Comparison of ENCODE assay signal across 9 mouse cellular contexts in the genomic region with DNA sequence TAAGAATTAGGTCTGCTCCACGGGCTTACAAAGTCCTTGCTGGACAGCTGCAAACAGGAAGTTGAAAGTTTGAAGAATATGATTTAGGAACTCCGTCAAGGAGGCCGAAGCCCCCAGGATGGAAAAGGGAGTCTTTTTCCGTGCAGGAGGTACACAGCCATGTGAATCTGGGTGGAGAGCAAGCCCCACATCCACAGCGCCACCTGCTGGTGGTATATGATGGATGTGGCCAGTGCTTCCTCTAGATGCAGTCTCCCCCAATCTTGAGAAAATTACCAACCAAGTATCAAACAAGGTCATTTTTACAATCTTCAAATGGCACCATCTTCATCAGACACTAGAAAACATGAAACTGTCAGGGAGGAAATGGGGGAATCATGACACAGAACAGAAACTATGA. TPM values are rescaled to one million over a fixed set of nuclear protein-coding genes. Genes with fewer than 3 reads are reported as not detected.
DNase-seq lines count a peak whose midpoint lies in the region; ATAC-seq and TF ChIP-seq lines count a peak whose summit lies in the region.
"Had no signal": no experiment of that assay in that cellular context is flagged by ENCODE, and none has a peak within 500 bp of the region (broad histone marks: within the 10 kb centered on the region; RNA-seq: fewer than 3 reads in every experiment).

No protein-coding gene starts in this region.

- H3K27me3 ChIP-seq in forebrain, postnatal 0 days (ENCODE audit: insufficient read depth, low read length): no peaks in the 10 kb centered on the region
- no peaks in the 10 kb centered on the region for H3K27me3 ChIP-seq in forebrain, embryonic 12.5 days
- H3K27me3 ChIP-seq in neural tube, embryonic 15.5 days (replicated peaks): no peaks in the 10 kb centered on the region
- H3K27me3 ChIP-seq: neural tube, embryonic 12.5 days had no signal

- ATAC-seq in forebrain, postnatal 0 days: 0 out of 2 replicates have a peak, but pooled peaks have one; percentile 23
- no peak for ATAC-seq in forebrain, embryonic 12.5 days (ENCODE audit: low FRiP score)
- no peak for ATAC-seq in neural tube, embryonic 15.5 days (ENCODE audit: low FRiP score)
- ATAC-seq in megakaryocyte, adult 5-6 weeks (ENCODE audit: poor library complexity, severe bottlenecking): peak; percentile 53; the same call in 1 of the 2 replicates

- no peak overlapping the region for H3K27ac ChIP-seq in forebrain, postnatal 0 days (ENCODE audit: low read depth, low read length)
- no peak overlapping the region for H3K27ac ChIP-seq in forebrain, embryonic 12.5 days
- H3K27ac ChIP-seq in neural tube, embryonic 15.5 days (replicated peaks): no peak overlapping the region
- H3K27ac ChIP-seq: neural tube, embryonic 12.5 days had no signal

- 50% methylated on average over 5 of the region's 5 CpGs for WGBS in forebrain, postnatal 0 days
- 68% methylated on average over 5 of the region's 5 CpGs for WGBS in forebrain, embryonic 12.5 days
- 65% methylated on average over 5 of the region's 5 CpGs for WGBS in neural tube, embryonic 15.5 days

- no peaks in the 10 kb centered on the region for H3K9me3 ChIP-seq in forebrain, postnatal 0 days (ENCODE audit: low read length)
- no peaks in the 10 kb centered on the region for H3K9me3 ChIP-seq in forebrain, embryonic 12.5 days
- H3K9me3 ChIP-seq in neural tube, embryonic 15.5 days (replicated peaks): no peaks in the 10 kb centered on the region
- H3K9me3 ChIP-seq: neural tube, embryonic 12.5 days had no signal

- no peak overlapping the region for H3K4me3 ChIP-seq in forebrain, postnatal 0 days (ENCODE audit: low read depth, low read length)
- no peak overlapping the region for H3K4me3 ChIP-seq in forebrain, embryonic 12.5 days (replicated peaks)
- H3K4me3 ChIP-seq in neural tube, embryonic 15.5 days (replicated peaks): no peak overlapping the region
- H3K4me3 ChIP-seq: neural tube, embryonic 12.5 days had no signal

- peak; percentile 88 for TF ChIP-seq CTCF in forebrain, postnatal 0 days (IDR thresholded peaks at IDR 0.05; ENCODE audit: low read depth)

- H3K4me1 ChIP-seq in forebrain, postnatal 0 days (ENCODE audit: insufficient read depth): no peaks in the 10 kb centered on the region
- H3K4me1 ChIP-seq in forebrain, embryonic 12.5 days: peaks cover 24% of the 10 kb centered on the region
- peaks cover 11% of the 10 kb centered on the region for H3K4me1 ChIP-seq in neural tube, embryonic 15.5 days

- no peak overlapping the region for H3K4me2 ChIP-seq in forebrain, postnatal 0 days (ENCODE audit: low read depth)
- H3K4me2 ChIP-seq in forebrain, embryonic 12.5 days: no peak overlapping the region
- H3K4me2 ChIP-seq in neural tube, embryonic 15.5 days: no peak overlapping the region
- H3K4me2 ChIP-seq: neural tube, embryonic 12.5 days had no signal

- peak; percentile 71 for DNase-seq in forebrain, postnatal 0 days
- peak; percentile 56 for DNase-seq in neural tube, embryonic 10.5 days (ENCODE audit: extremely low spot score, low spot score)
- DNase-seq in brain, adult 2 months (ENCODE audit: low read depth, low spot score): peak; percentile 82
- DNase-seq in gastrocnemius, postnatal 10 days: peak; percentile 80
- DNase-seq in thymus, postnatal 25 days: peak; percentile 75

- H3K36me3 ChIP-seq in forebrain, postnatal 0 days (ENCODE audit: insufficient read depth): peaks cover 14% of the 10 kb centered on the region
- H3K36me3 ChIP-seq in forebrain, embryonic 12.5 days (replicated peaks): peaks cover 87% of the 10 kb centered on the region
- peaks cover 23% of the 10 kb centered on the region for H3K36me3 ChIP-seq in neural tube, embryonic 15.5 days

- no peak overlapping the region for H3K9ac ChIP-seq in forebrain, postnatal 0 days
- H3K9ac ChIP-seq in forebrain, embryonic 12.5 days: no peak overlapping the region
- no peak overlapping the region for H3K9ac ChIP-seq in neural tube, embryonic 15.5 days (replicated peaks)
- H3K9ac ChIP-seq: neural tube, embryonic 12.5 days had no signal

RNA-seq across cellular contexts. Expression of a gene that starts 5.0 kb away (rescaled TPM):
- 14.8 and 19.3 TPM in 2 replicates for total RNA-seq in forebrain, postnatal 0 days (2014; rRNA removed)
- 14.1 and 14.9 TPM in 2 replicates for polyA plus RNA-seq in forebrain, postnatal 0 days (2015; fragmentation: Nextera tagmentation; extraction: Ambion mirVana)
- 200 and 211 TPM in 2 replicates for polyA plus RNA-seq in forebrain, embryonic 12.5 days (2016; fragmentation: Nextera tagmentation; extraction: Ambion mirVana)
- 20.5 and 52.5 TPM in 2 replicates for polyA plus RNA-seq in neural tube, embryonic 15.5 days (2015; fragmentation: Nextera tagmentation; extraction: Ambion mirVana)
- total RNA-seq in gastrocnemius, postnatal 10 days (2021): 10 to 100 TPM; 15.5 to 23.7 TPM
- 45.4 and 47.7 TPM in 2 replicates for total RNA-seq in megakaryocyte, adult 5-6 weeks (2015)
- 77.2 TPM in 2 replicates for total RNA-seq in megakaryocyte, adult 5-6 weeks (2017)

RNA-seq across cellular contexts. Expression of a gene that starts 8.5 kb away (rescaled TPM):
- total RNA-seq in forebrain, postnatal 0 days (2014; rRNA removed): 45.0 and 69.2 TPM in 2 replicates
- 35.0 and 41.4 TPM in 2 replicates for polyA plus RNA-seq in forebrain, postnatal 0 days (2015; fragmentation: Nextera tagmentation; extraction: Ambion mirVana)
- 49.9 and 60.6 TPM in 2 replicates for polyA plus RNA-seq in forebrain, embryonic 12.5 days (2016; fragmentation: Nextera tagmentation; extraction: Ambion mirVana)
- 88.1 and 91.7 TPM in 2 replicates for polyA plus RNA-seq in neural tube, embryonic 15.5 days (2015; fragmentation: Nextera tagmentation; extraction: Ambion mirVana)
- 10 to 100 TPM; 21.4 to 34.4 TPM for total RNA-seq in gastrocnemius, postnatal 10 days (2021)
- total RNA-seq in megakaryocyte, adult 5-6 weeks (2015): 24.0 and 26.1 TPM in 2 replicates
- 32.4 and 35.5 TPM in 2 replicates for total RNA-seq in megakaryocyte, adult 5-6 weeks (2017)

RNA-seq across cellular contexts. Expression of a gene that starts 18.7 kb away (rescaled TPM):
- total RNA-seq in forebrain, postnatal 0 days (2014; rRNA removed): 917 and 954 TPM in 2 replicates
- polyA plus RNA-seq in forebrain, postnatal 0 days (2015; fragmentation: Nextera tagmentation; extraction: Ambion mirVana): 702 and 718 TPM in 2 replicates
- polyA plus RNA-seq in forebrain, embryonic 12.5 days (2016; fragmentation: Nextera tagmentation; extraction: Ambion mirVana): 248 and 258 TPM in 2 replicates
- 504 and 640 TPM in 2 replicates for polyA plus RNA-seq in neural tube, embryonic 15.5 days (2015; fragmentation: Nextera tagmentation; extraction: Ambion mirVana)
- 10 to 100 TPM; 69.0 to 70.3 TPM for total RNA-seq in gastrocnemius, postnatal 10 days (2021)
- not detected in 2 replicates for total RNA-seq in megakaryocyte, adult 5-6 weeks (2015)
- total RNA-seq in megakaryocyte, adult 5-6 weeks (2017): 0.16 and 0.40 TPM in 2 replicates

RNA-seq across cellular contexts. Expression of a gene that starts 51.8 kb away (rescaled TPM):
- 37.0 and 50.5 TPM in 2 replicates for total RNA-seq in forebrain, postnatal 0 days (2014; rRNA removed)
- 30.4 and 31.1 TPM in 2 replicates for polyA plus RNA-seq in forebrain, postnatal 0 days (2015; fragmentation: Nextera tagmentation; extraction: Ambion mirVana)
- 23.0 and 23.5 TPM in 2 replicates for polyA plus RNA-seq in forebrain, embryonic 12.5 days (2016; fragmentation: Nextera tagmentation; extraction: Ambion mirVana)
- 42.4 and 45.4 TPM in 2 replicates for polyA plus RNA-seq in neural tube, embryonic 15.5 days (2015; fragmentation: Nextera tagmentation; extraction: Ambion mirVana)
- total RNA-seq in gastrocnemius, postnatal 10 days (2021): 10 to 100 TPM; 15.6 to 17.9 TPM
- 22.8 TPM in 2 replicates for total RNA-seq in megakaryocyte, adult 5-6 weeks (2015)
- total RNA-seq in megakaryocyte, adult 5-6 weeks (2017): 104 TPM in 2 replicates

Comparison
In these comparisons a context has a peak if more than half of its experiments do, and no peak if none do; other contexts are left out.
1. ATAC-seq: peak in forebrain, postnatal 0 days (single experiment) and megakaryocyte, adult 5-6 weeks (single experiment); none in forebrain, embryonic 12.5 days (single experiment) and neural tube, embryonic 15.5 days (single experiment).
2. RNA of a gene that starts 18.7 kb away (total RNA-seq): 917 to 954 TPM in forebrain, postnatal 0 days and 69.0 to 70.3 TPM in gastrocnemius, postnatal 10 days; 0.16 to 0.40 TPM in megakaryocyte, adult 5-6 weeks; every median in the first group is over 10 times any median in the second.
3. Peak in every context shown above with its lines, with median percentiles within 50 percentile points of each other: DNase-seq.